Mouse (Mus musculus) megakaryocyte, embryonic 14.5 days (primary cell): Measurements from ENCODE around the gene Rara.
"Not testable (repeated sequence)": the region's sequence is repeated elsewhere in the genome, so short reads cannot be mapped to it uniquely, and the experiment has no call there.

Source experiments
- FLI1 ChIP-seq: IDR thresholded peaks from 2 replicates; pipeline ENCODE4 v1.6.1; 2012; ENCODE audit warnings: low read length, inconsistent platforms, mixed read lengths
- GATA1 ChIP-seq: IDR thresholded peaks from 3 replicates; pipeline ENCODE4 v1.6.1; 2012; ENCODE audit warnings: mixed read lengths, low read length, inconsistent platforms, borderline replicate concordance

DNA sequence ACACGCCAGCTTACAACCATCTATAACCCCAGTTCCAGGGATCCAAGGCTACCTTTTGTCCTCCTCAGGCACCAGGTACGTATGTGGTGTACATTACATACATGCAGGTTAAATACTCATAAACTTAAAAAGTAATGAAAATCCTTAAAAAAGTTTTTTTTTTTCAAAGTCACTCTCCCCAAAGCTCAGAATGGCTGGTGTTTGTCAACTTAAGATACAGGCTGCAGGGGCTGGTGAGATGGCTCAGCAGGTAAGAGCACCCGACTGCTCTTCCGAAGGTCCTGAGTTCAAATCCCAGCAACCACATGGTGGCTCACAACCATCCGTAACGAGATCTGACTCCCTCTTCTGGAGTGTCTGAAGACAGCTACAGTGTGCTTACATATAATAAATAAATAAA is 60.6 kb downstream of the Rara start:
- not testable (repeated sequence) for TF ChIP-seq GATA1, FLI1
